Mouse (Mus musculus) embryonic facial prominence, embryonic 14.5 days (tissue): Measurements from ENCODE around the gene Mllt3. TPM values are rescaled to one million over a fixed set of nuclear protein-coding genes. Genes with fewer than 3 reads are reported as not detected.
A peak's percentile ranks its signal among the peaks of the same experiment; 100 is the strongest.

Source experiments
- ATAC-seq: fragments of 200-750 bp; cut with Nextera tagmentation; 2 replicates; pipeline ENCODE4 v1.8.0; 2017; ENCODE audit warnings: low read depth, moderate number of reproducible peaks, moderate TSS enrichment
- DNase-seq: peaks from one replicate; pipeline ENCODE4 v3.0.0-alpha.2; 2015; ENCODE audit warnings: low spot score
- H3K27ac ChIP-seq: fragments of 300-500 bp; sonication (generic); replicated peaks from 2 replicates; pipeline ENCODE4 v1.5.1; 2014; ENCODE audit warnings: low read depth, mild to moderate bottlenecking, low read length, moderate library complexity
- H3K27me3 ChIP-seq: fragments of 300-500 bp; sonication (generic); replicated peaks from 2 replicates; pipeline ENCODE4 v1.6.1; 2014; ENCODE audit warnings: low read length; ENCODE audit not compliant: control insufficient read depth, insufficient read depth
- H3K36me3 ChIP-seq: fragments of 300-500 bp; sonication (generic); 2 replicates; pipeline ENCODE4 v1.6.1; 2014; ENCODE audit warnings: low read length, mixed read lengths; ENCODE audit not compliant: control insufficient read depth, insufficient read depth
- H3K4me1 ChIP-seq: fragments of 300-500 bp; sonication (generic); 2 replicates; pipeline ENCODE4 v1.6.1; 2014; ENCODE audit warnings: antibody characterized with exemption, low read length; ENCODE audit not compliant: control insufficient read depth, insufficient read depth
- H3K4me2 ChIP-seq: fragments of 300-500 bp; sonication (generic); 2 replicates; pipeline ENCODE4 v1.6.1; 2014; ENCODE audit warnings: low read depth, mild to moderate bottlenecking, low read length, moderate library complexity, mixed read lengths
- H3K4me3 ChIP-seq: fragments of 300-500 bp; sonication (generic); 2 replicates; pipeline ENCODE4 v1.5.1; 2014; ENCODE audit warnings: low read depth, mild to moderate bottlenecking, low read length
- H3K9ac ChIP-seq: fragments of 300-500 bp; sonication (generic); 2 replicates; pipeline ENCODE4 v1.6.1; 2014; ENCODE audit warnings: low read depth, mild to moderate bottlenecking, low read length, moderate library complexity, mixed read lengths
- H3K9me3 ChIP-seq: fragments of 300-500 bp; sonication (generic); 2 replicates; pipeline ENCODE4 v1.6.1; 2016; ENCODE audit warnings: low read length; ENCODE audit not compliant: control insufficient read depth
- WGBS: fragments of 180-500 bp; shearing (Covaris S2); extraction: QIAGEN DNeasy Blood & Tissue Kit; methylation state at CpG from one replicate; pipeline ENCODE4 v1.1.7; 2014; 5-methylcytosine and 5-hydroxymethylcytosine counted together
- polyA plus RNA-seq: library from polyadenylated mRNA; unstranded; fragments of >200 nt; fragmentation: Nextera tagmentation; extraction: Ambion mirVana; gene quantifications from 2 replicates; pipeline ENCODE4 v1.2.1, GENCODE M21; 2014

The Mllt3 gene
- polyA plus RNA-seq, 1 experiment from 2014 or later: 55.0 TPM

DNA sequence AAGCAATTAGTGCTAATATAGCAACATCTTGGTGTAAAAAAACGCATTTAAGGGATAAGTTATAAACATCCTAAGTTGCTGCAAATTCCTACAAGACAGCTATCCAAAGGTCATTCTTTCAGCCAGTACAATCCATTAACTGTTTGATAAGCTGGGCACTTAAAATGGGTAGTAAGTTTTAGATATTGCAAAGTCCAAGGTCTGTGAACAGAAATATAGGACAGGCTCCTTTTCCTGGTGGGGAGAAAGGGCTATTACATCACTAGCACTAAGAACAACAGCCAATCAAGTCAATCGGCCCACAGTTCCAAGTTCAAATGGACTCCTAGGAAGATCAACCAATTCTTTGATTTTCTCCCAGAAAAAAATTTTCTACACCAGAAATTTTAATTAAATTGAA, 221.3 kb downstream of the Mllt3 start:
- WGBS: 77% methylated on average over 2 of the region's 2 CpGs
- Histone ChIP-seq H3K4me3 (no peak overlapping the region), H3K9me3 (no peaks in the 10 kb centered on the region), H3K27ac (no peak overlapping the region), H3K4me2 (no peak overlapping the region), H3K4me1 (peaks cover 5% of the 10 kb centered on the region; the same call in 1 of the 2 replicates), H3K27me3 (no peaks in the 10 kb centered on the region), H3K36me3 (0 out of 2 replicates have a peak, but pooled peaks cover 5% of the 10 kb centered on the region), H3K9ac (no peak overlapping the region)
- DNase-seq: no peak
- ATAC-seq: no peak

DNA sequence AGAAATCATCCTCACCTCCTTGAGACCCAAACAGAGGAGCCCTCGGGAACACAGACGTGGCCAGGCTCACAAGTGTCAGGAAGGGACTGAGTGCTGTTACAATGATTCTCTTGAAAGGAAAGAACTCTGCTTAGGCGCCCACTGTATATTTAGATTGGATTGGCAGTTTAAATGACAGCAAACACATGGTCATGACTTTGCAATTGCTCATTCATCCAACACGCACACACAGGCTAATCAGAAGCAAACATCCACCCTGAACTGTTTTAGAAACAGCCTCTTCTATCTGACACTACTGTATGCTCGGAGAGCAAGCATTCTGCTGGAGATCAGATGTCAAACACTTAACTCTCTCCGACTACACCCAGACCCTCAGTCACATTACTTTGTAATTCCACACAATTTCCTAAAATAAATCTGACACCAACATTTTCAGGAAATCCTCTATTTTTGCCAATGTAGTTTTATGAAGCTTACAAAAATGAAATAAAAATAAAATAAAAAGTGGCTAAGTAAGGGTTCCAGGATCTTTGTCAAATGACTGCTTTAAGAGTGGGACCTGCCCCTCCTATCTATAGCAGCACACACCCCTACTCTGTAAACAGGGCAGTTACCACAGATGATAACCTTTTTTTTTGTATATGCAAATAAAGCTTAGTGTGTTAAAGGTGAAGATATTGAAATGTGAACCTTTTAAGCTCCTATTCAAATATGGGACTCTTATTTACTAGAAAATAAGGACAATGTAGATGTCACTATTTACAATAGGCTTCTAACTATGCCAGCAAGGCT, 226.8 kb downstream of the Mllt3 start:
- Histone ChIP-seq H3K4me3 (no peak overlapping the region), H3K4me1 (peaks cover 15% of the 10 kb centered on the region; the same call in 1 of the 2 replicates), H3K4me2 (no peak overlapping the region), H3K9ac (no peak overlapping the region), H3K9me3 (no peaks in the 10 kb centered on the region), H3K36me3 (no peaks in the 10 kb centered on the region), H3K27me3 (no peaks in the 10 kb centered on the region), H3K27ac (no peak overlapping the region; the same call in 1 of the 2 replicates)
- 7% methylated on average over 6 of the region's 6 CpGs for WGBS
- DNase-seq (peak; percentile 48), ATAC-seq (peak; percentile 79)

DNA sequence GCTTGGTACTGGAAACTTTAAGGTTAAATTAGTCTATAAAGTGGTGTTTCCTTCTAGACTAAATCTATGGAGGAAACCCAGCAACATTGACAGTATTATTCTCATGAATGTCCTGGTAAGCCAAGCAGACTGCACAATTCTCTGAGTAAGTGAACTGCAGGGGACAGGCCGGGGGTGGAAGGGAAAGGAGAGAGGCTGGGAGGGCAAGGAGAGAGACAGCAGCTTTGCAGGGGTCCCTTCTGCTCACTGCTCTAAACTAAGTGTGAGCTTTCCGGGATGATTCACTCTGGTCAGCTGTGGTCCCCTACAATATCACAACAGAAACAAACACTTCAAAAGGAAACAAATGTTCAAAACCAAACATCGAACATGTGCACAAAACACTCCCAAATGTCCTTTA, 228.6 kb downstream of the Mllt3 start:
- no peaks in the 10 kb centered on the region for H3K9me3 ChIP-seq
- no peak overlapping the region for H3K4me3 ChIP-seq
- no peak overlapping the region for H3K4me2 ChIP-seq
- H3K36me3 ChIP-seq: no peaks in the 10 kb centered on the region
- WGBS: 40% methylated on average over 3 of the region's 3 CpGs
- H3K9ac ChIP-seq: no peak overlapping the region
- ATAC-seq (no peak), DNase-seq (no peak)
- no peak overlapping the region for H3K27ac ChIP-seq
- H3K4me1 ChIP-seq: peaks cover 13% of the 10 kb centered on the region; the same call in 1 of the 2 replicates
- no peaks in the 10 kb centered on the region for H3K27me3 ChIP-seq

GRCm38 (mm10) chr4:87803313-87803712, 229.9 kb downstream of the Mllt3 start:
- ATAC-seq (no peak), DNase-seq (no peak)
- H3K4me2 ChIP-seq: no peak overlapping the region
- H3K27ac ChIP-seq: no peak overlapping the region
- H3K9ac ChIP-seq: no peak overlapping the region
- H3K9me3 ChIP-seq: no peaks in the 10 kb centered on the region
- WGBS: 69% methylated on average over 3 of the region's 3 CpGs
- H3K27me3 ChIP-seq: no peaks in the 10 kb centered on the region
- H3K4me1 ChIP-seq: peaks cover 13% of the 10 kb centered on the region; the same call in 1 of the 2 replicates
- no peaks in the 10 kb centered on the region for H3K36me3 ChIP-seq
- H3K4me3 ChIP-seq: no peak overlapping the region

GRCm38 (mm10) chr4:87802140-87802539, 231.0 kb downstream of the Mllt3 start:
- no peaks in the 10 kb centered on the region for H3K36me3 ChIP-seq
- H3K27ac ChIP-seq: no peak overlapping the region
- H3K4me2 ChIP-seq: no peak overlapping the region
- no peak overlapping the region for H3K9ac ChIP-seq
- no peaks in the 10 kb centered on the region for H3K9me3 ChIP-seq
- no peak overlapping the region for H3K4me3 ChIP-seq
- DNase-seq (no peak), ATAC-seq (no peak)
- WGBS: 72% methylated on average over 4 of the region's 4 CpGs
- H3K27me3 ChIP-seq: no peaks in the 10 kb centered on the region
- peaks cover 12% of the 10 kb centered on the region; the same call in 1 of the 2 replicates for H3K4me1 ChIP-seq

GRCm38 (mm10) chr4:87801332-87801731, 231.8 kb downstream of the Mllt3 start:
- no peaks in the 10 kb centered on the region for H3K27me3 ChIP-seq
- no peaks in the 10 kb centered on the region for H3K36me3 ChIP-seq
- H3K4me2 ChIP-seq: no peak overlapping the region
- no peak overlapping the region for H3K9ac ChIP-seq
- no peaks in the 10 kb centered on the region for H3K9me3 ChIP-seq
- WGBS: 85% methylated on average over 3 of the region's 3 CpGs
- no peak overlapping the region for H3K4me3 ChIP-seq
- H3K27ac ChIP-seq: no peak overlapping the region
- no peak for ATAC-seq
- H3K4me1 ChIP-seq: peaks cover 5% of the 10 kb centered on the region; the same call in 1 of the 2 replicates
- DNase-seq: no peak

- no peak for ATAC-seq
- Histone ChIP-seq H3K4me2 (no peak overlapping the region), H3K4me3 (no peak overlapping the region), H3K27ac (no peak overlapping the region), H3K36me3 (no peaks in the 10 kb centered on the region), H3K9me3 (no peaks in the 10 kb centered on the region), H3K9ac (no peak overlapping the region), H3K27me3 (no peaks in the 10 kb centered on the region), H3K4me1 (no peaks in the 10 kb centered on the region)
- WGBS: 71% methylated on average over 1 of the region's 1 CpGs
- DNase-seq: no peak
These were observed 232.9 kb downstream of the Mllt3 start for GRCm38 (mm10) chr4:87800276-87800675.

- ATAC-seq (no peak), DNase-seq (no peak)
- Histone ChIP-seq H3K4me2 (no peak overlapping the region), H3K4me1 (no peaks in the 10 kb centered on the region), H3K36me3 (no peaks in the 10 kb centered on the region), H3K9me3 (no peaks in the 10 kb centered on the region), H3K27ac (no peak overlapping the region), H3K9ac (no peak overlapping the region), H3K4me3 (no peak overlapping the region), H3K27me3 (no peaks in the 10 kb centered on the region)
- WGBS: 88% methylated on average over 2 of the region's 2 CpGs
These were observed 233.7 kb downstream of the Mllt3 start for GRCm38 (mm10) chr4:87799418-87799817.

- no peaks in the 10 kb centered on the region for H3K4me1 ChIP-seq
- H3K4me2 ChIP-seq: no peak overlapping the region
- H3K9ac ChIP-seq: no peak overlapping the region
- no peaks in the 10 kb centered on the region for H3K27me3 ChIP-seq
- DNase-seq: peak; percentile 19
- H3K36me3 ChIP-seq: peaks cover 20% of the 10 kb centered on the region
- no peak overlapping the region for H3K27ac ChIP-seq
- no peak overlapping the region for H3K4me3 ChIP-seq
- 45% methylated on average over 4 of the region's 4 CpGs for WGBS
- no peak for ATAC-seq
- H3K9me3 ChIP-seq: no peaks in the 10 kb centered on the region
These were observed 237.9 kb downstream of the Mllt3 start for GRCm38 (mm10) chr4:87795261-87795660.
